Mouse (Mus musculus): ENCODE measurements around the gene Hikeshi.

Hikeshi gene

DNA sequence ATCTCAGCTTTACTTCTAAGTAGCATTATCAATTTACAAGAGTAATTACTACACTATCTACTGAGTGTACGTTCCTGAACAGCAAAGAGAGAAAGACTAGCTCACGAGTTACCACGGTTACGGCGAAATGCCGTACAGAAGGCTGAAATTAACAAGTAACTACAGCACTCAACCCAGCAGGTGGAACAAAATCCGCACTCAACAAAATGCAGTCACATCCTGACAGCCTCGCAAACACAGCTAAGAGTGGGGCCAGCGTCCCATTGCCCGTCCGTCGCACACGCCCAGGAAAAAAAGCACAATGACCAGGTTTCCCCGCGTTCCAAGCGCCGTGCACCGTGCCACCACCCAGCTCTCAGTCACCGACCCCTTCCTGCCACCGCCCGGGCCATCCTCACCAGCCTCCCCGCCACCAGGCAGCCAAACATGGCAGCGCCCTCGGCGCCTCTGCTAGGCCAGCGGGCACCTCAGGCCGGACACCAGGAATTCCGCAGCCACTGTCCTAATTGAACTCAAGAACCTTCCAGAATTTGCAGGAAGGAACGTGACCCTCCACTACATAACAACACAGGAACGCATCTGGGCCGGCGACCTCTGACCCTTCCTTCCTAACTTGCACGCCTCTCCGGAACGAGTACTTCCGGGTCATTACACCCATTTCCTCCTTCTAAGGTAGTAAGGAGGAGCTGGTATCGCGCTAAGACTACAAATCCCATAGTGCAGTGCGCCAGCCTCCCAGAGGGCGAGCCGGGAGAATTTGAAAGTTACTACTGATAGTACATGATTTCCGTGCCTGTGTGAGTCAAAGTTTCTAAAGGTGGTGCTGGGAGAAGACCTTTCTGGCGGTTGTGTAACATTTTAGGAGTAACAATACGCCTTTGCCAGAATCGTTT is at the start of gene Hikeshi:
Gene Hikeshi, minus strand, starts transcription at position 634 of the 893 bp plus-strand sequence.
- peak; percentile 96 to 97 for DNase-seq (ENCODE audit: low spot score in 2 of 2)

DNA sequence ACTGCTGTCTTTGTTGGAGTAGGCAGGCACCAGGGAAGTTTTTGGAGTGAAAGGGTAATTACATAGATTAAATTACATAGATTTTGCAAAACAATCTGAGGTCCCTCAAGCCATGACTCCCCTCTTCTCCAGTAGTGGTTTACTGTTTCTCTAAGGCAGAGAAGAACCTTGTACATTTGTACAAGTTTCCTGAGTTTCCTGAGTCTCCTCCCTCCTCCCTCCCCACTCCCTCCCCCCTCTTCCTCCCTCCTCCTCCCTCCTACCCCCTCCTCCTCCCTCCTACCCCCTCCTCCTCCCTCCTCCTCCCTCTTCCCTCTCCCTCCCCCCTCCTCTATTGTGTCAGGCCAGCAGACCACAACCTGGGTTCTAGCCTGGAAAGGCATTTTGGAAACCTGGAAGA is 43.4 kb upstream of the Hikeshi start:
- DNase-seq (ENCODE audit: low spot score in 2 of 2): no peak

DNA sequence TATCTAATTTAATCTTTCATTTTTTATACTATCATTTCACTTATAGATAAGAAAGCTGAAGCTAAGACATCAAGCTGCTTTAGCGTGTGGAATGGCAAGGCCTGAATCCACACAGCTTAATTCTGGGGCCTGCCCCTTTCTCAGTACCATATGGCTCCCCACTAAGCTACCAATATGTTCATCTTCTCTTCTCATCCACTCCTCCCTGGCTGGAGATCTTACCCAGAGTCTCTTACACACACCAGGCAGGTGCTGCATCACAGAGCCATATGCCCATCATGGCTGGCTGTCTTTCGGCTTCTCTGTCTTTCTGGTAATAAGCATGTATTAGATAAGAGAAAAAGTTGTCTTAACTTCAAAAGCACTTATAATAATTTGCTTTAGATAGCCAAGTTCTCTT is 42.4 kb upstream of the Hikeshi start:
- no peak for DNase-seq (ENCODE audit: low spot score in 2 of 2)

DNA sequence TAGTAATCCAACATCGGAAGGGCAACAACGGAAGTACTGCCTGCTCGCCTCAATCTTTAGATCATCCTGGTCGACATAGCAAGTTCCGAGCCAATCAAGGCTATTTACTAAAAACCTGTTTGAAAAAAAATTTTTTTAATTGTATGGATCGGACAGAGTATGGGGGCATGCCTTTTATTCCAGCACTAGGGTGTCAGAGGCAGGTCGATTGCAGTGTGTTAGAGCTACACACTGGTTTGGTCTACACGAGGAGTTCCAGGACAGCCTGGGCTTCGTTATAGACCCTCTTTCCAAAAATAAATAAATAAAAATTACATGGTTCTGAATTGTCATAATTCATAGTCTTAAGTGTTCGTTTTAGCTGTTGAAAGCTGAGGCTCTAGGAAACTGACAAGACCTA is 40.6 kb upstream of the Hikeshi start:
- DNase-seq (ENCODE audit: low spot score in 2 of 2): no peak

DNA sequence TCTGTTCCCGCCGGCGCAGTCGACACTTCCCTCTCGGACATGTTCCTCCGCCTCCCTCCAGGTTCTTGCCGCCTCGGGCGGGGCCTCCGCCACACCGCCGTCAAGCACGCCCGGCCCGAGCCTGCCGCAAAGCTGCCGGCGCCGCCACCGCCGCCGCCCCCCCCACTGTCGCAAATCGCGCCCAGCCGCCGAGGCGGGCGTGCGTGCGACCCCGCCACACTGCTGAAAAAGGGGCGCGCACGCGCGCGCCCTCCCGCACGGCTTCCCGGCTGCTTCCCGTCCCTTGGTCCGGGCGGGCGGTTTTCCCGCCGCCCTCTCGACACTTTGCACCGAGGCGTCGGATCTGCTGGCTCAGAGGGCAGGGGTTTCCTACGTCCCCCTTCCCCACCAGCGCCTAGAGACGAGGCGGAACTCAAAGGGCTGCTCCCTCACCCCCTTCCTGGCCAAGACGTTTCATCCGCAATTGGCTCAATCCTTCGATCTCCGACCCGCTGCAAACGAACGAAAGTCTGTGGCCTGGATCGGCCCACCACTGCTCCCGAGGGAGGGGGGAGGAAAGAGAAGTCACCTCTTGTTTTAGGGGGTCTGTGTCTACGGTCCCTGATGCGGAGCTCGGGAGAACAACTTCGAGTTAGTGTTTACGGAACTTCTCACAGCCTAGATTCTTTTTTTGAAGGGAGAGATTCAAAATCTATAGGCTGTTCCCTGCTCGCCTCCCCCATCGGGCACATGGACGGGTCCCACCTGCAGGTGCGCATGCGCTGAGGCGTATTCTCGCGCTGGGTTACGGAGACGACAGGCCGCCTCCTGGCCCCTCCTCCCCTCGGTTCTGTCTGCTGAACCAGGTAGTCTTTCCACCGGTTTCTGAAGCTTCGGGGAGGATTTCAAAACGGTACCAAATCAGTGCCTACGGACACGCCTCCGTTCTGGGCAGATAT is 39.8 kb upstream of the Hikeshi start, which contains the start of gene Eed:
Gene Eed, minus strand, starts transcription at position 499 of the 938 bp plus-strand sequence.
- peak; percentile 94 to 95 for DNase-seq (ENCODE audit: low spot score in 2 of 2)

DNA sequence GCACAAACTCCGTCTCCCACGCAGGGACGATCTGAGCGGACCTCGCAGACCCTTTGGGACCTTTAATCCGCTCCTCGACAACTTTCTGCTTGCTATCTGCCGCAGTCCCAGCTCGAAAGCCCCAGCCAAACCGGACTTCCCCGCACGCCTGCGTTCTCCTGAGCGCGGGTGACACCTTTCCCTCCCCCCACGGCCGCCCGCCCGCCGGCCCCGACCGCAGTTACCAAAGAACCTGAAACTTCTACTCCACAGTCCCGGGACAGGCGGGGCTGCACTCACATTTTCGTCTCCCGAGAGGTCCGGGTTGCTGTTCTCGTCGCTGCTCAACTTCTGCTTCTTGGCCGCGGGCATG is 39.1 kb upstream of the Hikeshi start:
- no peak for DNase-seq (ENCODE audit: low spot score in 2 of 2)

DNA sequence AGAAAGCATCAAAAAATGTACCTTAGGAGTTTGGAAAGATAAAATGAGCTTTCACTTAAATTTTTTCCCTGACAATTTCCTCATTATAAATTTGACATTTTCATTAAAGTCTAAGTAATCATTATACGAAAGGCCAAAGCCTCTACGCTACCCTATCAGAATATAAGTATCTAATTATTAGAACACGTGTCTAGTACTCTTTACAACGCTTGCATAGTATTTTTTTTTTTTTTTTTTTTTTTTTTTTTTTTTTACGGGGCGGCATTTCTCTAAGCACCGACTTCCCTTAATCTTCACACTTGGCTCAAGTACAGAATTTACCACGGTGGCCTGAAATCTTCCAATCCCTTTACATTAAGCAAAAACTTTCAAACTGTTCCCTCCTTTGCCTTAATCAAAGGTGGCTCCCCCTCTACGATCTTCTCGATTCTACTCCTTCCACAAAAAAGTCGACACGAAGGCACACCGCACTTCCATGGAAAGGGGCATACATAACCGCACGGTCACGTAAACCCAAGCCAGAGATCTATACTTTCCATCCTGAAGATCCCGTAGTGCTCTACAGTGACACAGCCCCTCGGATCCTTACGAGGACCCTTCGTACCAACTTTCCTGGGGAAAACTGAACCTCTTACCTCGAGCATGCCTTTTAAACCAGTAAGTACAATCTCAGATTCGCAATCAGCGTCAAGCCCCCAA is 38.6 kb upstream of the Hikeshi start:
- peak in 1 of 2 experiments; percentile 16 for DNase-seq (ENCODE audit: low spot score in 2 of 2)

DNA sequence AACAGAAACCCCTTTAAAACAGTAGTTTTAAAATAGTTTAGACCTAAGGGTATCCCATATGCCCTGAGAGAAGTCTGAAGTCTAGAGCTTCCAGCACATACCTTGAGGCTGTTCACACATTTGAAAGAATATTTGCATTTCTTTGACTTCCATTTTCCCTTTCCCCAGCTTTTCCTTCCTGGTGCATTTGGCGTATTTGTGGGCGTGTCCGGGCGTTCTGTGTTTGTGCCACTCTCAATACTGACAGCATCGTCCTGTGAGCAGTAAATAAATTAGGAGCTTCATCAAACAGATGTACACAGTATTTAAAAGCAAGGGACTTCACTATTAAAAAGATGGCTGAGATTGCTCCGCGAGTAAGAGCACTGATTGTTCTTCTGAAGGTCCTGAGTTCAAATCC is 35.8 kb upstream of the Hikeshi start:
- no peak for DNase-seq (ENCODE audit: low spot score in 2 of 2)

DNA sequence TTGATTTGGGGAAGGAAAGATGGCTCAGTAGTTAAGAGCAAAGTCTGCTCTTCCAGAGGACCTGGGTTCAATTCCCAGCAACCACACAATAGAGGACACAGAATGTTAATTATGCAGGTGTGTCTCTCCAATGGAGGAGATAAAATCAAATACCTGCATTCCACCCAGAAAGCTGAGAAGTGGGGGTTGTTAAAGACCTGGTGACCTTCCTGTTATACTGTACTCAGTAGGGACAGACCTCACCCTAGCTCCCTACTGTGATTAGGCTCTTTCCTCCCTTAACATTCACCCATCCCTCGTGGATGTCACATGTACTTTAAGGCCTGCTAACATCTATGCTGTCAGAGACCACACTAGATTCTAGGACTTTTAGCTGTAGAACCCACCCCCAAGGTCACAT is 34.6 kb upstream of the Hikeshi start:
- no peak for DNase-seq (ENCODE audit: low spot score in 2 of 2)

DNA sequence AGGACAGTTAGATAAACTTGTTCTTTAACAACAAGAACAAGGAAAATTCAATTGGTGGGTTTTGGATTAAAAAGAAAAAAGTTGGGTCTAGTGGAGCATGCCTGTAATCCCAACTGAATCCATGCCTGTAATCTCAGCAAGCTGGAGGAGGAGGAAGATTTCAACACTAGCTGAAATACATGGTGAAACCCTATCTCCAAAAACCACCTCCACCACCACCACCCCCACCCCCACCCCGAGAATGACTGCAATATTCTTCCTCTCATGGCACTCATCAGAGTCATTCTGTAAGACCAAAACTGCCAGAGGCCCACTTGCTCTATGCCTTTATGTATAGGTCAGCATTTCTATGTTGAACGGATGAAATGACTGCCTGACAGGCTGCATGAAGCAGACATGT is 26.2 kb upstream of the Hikeshi start:
- no peak for DNase-seq (ENCODE audit: low spot score in 2 of 2)

DNA sequence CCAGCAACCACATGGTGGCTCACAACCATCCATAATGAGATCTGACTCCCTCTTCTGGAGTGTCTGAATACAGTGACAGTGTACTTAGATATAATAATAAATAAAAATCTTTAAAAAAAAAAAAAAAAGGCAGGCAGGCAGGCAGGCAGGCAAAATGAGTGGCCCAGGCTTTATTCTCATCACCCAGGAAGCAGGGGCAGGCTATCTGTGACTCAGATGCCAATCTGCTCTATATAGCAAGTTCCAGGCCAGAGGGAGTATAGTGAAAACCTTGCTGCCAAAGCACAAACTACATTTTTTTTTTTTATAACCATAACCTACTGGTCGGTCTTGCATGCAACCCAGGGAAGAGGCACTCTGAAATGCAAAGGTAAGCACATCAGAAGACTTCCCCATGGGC is 25.8 kb upstream of the Hikeshi start:
- DNase-seq (ENCODE audit: low spot score in 2 of 2): no peak

DNA sequence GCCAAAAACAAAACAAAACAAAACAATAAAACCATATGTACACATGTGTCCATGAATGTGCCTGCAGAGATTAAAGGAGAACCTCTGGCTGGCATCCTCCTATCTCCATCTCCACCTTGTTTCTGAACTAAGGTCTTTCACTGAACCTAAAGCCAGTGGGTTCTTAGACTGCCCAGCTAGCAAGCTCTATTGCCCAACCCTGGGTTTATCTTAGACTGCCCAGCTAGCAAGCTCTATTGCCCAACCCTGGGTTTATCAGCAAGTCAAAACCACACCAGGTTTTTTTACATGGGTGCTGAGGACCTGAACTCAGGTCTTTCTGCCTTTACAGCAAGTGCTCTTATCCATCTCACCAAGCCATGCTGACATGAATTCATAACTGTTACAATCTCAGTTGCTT is 22.1 kb upstream of the Hikeshi start:
- no peak for DNase-seq (ENCODE audit: low spot score in 2 of 2)

DNA sequence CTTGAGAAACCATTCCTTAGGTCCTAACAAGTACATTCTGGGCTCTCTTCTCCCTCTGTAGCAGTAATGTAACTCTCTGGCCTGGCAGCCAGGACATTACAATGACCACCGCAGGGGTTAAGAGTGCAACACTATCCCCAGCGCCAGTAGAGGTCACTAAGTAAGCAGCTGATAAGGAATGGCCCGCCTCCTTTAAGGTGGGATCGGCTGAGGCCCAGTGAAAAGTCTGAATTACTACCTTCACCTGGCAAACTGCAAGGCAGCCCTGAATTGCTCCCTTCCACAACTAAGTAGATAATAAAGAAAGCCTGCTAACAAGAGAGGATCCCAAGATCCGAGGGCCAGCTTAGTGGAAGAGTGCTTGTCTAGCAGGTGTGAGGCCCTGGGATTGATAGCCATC is 16.3 kb upstream of the Hikeshi start:
- DNase-seq (ENCODE audit: low spot score in 2 of 2): no peak

DNA sequence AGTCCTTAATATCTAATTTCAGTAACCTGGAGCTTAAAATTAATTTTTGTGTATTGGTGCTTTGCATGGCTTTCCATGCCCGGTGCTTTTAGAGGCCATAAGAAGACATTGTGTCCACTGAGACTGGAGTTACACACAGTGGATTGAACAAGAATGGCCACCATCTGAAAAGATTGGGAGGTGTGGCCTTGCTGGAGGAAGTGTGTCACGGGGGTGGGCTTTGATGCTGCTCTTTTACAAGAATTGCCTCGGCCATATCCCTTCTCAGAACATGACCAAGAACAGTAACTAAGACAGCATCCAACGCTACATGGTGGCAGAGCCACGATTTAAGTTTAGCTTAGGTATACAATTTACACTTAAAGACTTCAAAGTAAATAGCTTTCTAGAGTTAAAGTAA is 13.3 kb upstream of the Hikeshi start:
- no peak for DNase-seq (ENCODE audit: low spot score in 2 of 2)

DNA sequence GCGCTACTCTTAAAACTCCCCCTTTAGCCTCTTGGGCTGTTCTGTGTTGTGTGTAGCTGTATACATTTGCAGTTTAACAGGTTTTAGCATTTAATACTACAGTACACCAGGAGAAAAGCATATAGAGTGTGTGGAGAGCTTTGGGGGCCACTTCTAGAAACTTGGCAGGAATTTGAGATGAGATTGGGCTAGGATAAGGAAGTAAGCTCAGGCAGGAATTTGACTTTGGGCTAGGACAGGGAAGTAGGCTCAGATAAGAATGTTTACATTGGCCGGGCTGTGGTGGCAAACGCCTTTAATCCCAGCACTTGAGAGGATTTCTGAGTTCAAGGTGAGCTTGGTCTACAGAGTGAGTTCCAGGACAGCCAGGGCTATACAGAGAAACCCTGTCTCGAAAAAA is 8.4 kb upstream of the Hikeshi start:
- DNase-seq (ENCODE audit: low spot score in 2 of 2): no peak

DNA sequence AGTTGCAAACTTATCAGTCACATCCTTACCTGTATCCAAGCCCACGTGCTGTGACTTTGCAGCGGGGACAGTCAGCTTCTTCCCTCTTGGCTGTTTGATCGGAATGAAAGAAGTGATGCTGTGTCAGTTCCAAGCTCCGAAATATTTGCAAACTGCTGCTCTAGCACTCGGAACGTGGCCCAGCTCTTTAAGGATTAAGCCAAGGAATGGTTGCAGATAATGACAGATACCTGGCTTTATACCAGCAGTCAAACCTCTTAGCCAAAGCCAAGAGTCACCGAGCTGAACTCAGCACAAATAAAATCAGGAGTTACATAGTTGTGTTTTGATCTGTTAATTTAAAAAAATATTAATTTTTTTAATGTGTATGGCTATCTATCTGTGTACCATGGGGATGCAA is 7.0 kb upstream of the Hikeshi start:
- DNase-seq (ENCODE audit: low spot score in 2 of 2): no peak

DNA sequence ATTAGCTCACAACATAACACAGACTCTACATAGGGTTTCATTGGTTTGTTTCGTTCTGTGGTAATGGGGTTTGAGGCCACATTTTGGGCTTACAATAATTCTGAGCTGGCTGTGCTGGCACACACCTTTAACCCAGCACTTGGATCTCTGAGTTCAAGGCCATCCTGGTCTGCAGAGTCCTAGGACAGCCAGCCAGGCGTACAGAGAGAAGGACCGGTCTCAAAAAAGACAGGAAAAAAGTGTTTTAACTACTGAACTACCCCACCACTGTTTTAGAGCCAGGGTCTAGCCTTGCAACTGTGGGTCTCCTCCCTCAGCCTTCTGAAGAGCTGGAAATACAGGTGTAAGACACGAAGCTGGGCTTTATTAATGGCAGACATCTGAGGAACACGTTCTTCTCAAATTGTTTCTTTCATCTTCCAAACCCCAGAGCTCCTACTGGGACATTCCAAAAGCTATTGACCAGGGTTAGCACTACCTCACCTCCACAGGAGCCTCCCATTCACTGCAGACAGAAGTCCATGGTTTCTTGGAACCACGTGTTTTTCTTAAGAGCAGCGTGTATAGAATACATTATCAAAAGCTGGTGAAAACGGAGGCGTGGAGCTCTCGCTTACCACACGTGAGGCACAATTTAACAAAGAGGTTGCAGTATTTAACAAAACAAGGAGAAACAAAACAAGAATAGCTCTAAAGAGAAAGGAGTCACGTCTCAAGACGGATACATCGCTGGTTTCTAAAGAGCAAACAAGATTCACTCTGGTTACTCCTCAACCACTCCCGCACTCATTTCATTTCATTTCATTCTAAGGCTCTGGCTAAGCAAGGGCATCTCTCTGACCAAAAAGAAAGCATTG is 1.3 kb downstream of the Hikeshi start:
- no peak for DNase-seq (ENCODE audit: low spot score in 2 of 2)

DNA sequence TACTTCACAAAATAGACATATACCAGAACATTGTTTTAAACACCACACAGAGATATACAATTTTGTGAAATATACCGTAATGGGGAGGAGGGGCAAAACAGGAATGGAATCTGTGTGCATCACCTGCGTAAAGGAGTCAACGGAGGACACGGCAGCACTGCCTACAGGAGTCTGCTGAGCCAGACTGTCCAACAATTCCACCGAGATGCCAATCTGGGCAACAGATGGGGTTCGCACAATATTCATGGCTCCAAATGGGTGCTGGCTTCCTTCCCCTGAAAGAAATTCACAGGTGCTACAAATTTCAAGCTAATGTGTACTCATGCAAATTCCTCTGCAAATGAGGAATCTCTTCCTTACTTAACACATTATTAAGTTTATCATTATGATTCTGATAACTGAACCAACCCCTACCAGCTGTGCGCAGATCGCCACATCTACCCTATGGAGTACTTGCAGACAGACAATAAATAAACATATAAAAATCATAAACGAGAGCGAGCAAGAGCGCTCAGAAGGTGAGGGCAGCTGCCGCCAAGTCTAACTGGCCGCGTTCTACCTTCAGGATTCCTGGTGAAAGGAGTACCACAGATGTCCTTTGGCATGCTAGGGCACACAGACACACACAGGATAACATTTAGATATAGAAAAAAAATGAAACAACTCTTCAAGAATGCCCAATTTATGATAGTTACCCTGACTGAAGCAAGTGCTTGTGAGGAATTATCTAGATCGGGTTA is 17.4 kb downstream of the Hikeshi start:
- no peak for DNase-seq (ENCODE audit: low spot score in 2 of 2)

DNA sequence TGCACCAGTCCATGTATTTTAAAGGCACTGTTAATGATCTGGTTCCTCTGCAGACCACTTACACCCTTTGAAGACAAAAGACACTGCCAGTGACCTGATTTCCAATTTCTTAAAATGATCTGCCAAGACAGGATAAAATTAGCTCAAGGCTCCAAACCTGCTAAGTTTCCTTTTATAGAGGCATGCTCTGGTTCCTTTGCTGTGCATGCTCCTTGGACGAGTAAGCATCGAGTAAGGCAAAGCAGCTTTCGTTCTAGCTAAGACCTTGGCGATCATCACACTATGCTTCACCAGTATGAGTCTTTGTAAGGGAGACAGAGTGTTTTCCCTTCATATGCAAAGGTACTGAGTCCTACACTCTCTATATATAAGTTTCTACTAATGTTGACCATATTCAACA is 23.2 kb downstream of the Hikeshi start:
- DNase-seq (ENCODE audit: low spot score in 2 of 2): no peak

DNA sequence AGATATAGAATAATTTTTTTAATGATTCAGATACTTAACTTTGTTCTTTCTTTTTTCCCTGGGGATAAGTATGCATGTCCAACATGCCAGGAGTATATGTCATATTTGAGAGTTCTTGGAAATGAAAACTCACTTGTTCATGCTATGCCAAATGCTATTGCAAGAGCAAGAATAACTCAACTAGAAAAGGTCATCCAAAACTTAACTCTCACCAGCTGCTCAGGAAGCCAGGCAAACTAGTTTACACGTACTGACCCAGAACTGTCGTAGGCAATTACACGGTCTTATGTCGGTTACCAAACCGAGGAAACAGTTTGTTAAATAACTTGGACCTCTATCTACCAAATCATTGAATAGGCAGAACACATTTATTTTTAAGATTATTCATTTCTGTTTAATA is 24.3 kb downstream of the Hikeshi start:
- DNase-seq (ENCODE audit: low spot score in 2 of 2): no peak

Data from spleen, postnatal 36 days (tissue).